Mouse (Mus musculus) spleen, postnatal 4 days (tissue): ENCODE measurements around the gene Tex33.

Experiments
- DNase-seq, 2 experiments: peaks; one replicate each; pipeline ENCODE4 v3.0.0; 2022; ENCODE audit warnings: low spot score in 2 of 2

The Tex33 gene

DNA sequence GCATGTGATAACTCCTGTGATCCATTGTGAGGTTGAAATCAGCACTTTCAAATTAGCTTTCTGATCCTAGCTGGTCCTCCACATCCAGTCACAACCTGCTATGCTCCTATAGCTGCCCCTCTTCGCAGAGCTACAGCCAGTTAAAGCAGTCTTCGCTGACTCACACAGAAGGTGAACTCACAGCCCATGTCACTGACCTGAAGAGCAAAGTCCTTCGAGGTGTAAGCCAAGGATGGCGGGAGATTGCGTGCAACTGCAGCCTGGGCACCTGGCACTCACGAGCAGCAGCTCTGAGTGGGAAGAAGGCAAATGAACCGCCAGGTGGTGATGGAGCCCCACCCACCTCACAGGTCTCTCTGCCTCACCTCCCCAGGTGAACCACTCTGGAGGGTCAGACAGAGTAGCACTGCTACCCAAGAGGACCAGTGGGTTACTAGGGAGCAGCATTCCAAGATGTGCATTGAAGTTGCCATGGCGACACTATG, at the start of gene Tex33:
Gene Tex33 (minus strand): TSS at position 435 of the 485 bp plus-strand sequence.
- no peak for DNase-seq

DNA sequence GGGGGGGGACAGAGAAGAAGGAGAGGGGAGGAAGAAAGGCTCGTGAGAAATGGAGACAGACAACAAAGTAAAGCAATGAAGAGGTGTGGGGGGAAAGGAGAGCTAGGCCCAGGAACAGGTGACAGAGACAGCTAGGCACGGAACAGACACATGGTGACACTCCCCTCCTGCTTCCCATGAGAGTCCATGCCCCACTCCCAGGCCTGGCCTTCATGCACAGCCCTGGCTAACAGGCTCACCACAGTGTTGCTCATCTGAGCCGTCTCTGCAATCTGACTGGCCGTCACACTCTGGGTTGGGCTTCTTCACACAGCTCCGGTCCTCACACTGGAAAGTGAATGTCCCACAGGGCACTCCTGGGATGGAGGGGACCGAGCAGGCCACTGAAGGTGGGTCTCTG, 48.1 kb upstream of the Tex33 start:
- no peak for DNase-seq

DNA sequence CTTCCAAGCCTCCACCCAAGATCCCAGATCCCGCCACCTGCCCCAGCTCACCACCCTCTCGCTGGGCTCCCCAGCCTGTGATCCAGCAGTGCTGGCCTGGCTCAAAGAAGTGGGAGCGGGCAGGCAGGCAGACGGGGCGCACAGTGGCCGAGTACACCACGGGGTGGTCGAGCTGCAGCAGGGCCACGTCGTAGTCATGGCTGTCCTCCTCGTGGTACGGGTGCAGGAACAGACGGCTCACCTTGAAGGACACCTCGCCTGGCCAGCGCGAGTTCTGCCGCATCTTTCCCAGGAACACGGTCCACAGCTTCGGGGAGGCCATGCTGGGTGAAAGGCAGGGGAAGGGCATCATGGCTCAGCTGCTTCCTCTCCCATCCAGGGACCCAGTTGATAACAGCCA, 46.5 kb upstream of the Tex33 start:
- DNase-seq: no peak

- DNase-seq: no peak
Measured at GRCm38 (mm10) chr15:78438973-78439372, 43.3 kb upstream of the Tex33 start.

GRCm38 (mm10) chr15:78438505-78438904, 42.8 kb upstream of the Tex33 start:
- no peak for DNase-seq

- no peak for DNase-seq
Measured at GRCm38 (mm10) chr15:78438018-78438394, 42.3 kb upstream of the Tex33 start.

DNA sequence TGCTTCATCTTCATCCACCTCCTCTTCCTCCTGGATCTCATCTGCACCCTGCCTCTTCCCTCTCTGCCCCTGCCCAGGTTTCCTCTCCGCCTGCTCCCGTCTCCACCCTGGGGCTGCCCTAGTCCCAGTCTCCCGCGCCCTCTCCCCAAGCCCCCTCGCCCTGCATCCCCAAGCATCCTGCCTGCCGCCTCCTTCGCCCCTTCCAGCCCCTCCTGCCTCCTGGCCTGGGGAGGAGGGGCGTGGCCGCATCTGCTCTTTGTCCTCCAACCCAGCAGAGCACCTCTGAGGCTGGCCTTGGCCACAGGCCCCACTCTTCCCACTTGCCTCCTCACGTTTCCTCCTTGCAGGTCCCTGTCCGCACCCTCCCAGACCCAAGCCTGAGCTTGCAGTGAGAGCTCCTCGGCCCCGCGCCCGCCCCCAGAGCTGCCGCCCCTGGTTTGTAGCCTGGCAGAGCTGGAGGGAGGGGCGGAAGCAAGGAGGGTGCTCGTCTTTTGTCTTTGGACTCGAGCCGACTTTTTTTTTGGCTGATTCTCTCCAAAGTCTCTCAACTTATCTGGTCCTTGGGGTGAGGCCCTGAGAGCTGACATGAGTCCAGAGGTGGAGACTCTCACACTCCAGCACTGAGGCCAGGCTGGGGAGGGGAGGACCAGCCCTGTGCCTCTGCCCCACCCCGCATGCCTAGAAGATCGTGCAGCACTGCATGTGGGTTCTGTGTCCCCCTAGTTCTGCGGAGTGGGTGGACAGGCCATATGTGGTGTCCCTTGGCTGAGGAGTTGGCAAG, 41.7 kb upstream of the Tex33 start:
- no peak for DNase-seq

DNA sequence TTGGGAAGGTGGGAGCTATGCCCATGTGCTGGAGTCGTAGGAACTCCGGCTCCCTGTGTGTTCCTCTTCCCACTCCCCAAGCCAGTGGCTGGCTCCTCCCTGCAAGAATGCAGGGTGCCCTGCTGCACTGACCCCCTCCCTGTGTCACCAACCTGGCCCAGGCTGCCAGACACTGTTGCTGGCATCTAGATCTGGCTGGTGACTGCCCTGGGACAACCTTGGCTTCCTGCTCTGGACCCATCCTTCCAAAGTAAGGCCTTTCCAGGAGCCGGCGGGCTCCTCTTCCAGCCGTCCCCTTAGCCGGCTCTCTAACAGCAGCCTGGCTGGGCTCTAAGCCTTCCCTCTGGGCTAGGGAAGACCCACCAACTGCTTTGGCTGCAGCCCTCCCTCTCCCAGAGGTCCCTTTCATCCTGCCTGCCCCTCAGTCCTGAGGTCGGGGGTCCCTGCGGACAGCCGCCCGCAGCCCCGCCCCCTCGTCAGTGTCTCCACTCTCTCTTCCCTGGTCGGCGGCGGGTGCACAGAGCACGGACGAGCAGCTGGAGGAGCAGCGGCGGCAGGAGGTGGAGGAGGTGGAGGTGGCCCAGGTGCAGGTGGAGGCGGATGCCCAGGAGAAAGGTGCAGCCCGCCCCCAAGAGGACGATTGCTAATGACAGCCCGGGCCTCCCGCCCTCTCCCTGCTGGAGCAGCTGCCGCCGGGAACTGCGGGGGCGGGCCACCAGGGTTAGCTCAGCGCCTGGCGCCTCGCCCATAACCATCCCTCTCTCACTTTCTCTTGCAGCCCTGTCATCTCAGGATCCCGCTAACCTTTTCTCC, 40.9 kb upstream of the Tex33 start:
- DNase-seq: peak in 1 of 2 experiments; percentile 50

GRCm38 (mm10) chr15:78435681-78436080, 40.0 kb upstream of the Tex33 start:
- DNase-seq: no peak

DNA sequence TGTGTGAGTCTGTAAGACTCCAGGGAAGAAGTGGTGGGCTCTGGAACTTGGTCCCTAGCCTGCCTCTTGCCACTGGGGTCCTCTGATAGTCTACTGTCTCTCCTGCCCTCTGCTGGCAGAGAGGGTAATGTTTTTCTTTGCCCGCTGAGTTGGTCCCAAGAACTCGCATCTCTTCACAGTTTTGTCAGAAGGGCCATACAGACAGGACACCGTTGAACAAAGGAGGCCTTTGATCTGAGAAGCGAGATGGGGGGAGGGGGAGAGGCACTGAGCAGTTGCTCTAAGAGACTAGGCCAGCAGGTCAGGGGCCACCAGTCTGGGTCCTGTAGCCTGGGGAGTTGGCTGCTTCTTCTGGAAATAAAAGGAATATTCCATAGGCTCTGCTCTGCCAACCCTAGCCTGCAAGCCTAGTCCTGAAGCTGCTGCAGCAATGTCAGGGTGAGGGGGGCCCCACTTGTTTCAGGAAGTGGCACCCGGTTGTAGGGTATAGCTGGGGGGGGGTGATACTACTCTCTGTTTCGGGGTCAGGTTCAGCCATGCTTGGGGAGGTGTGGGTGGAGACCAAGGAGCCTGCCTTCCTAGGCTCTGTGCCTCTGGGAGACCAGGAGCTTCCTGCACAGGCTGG, 39.3 kb upstream of the Tex33 start:
- DNase-seq: no peak

GRCm38 (mm10) chr15:78431541-78432121, 35.9 kb upstream of the Tex33 start:
- DNase-seq: no peak

GRCm38 (mm10) chr15:78430874-78431273, 35.2 kb upstream of the Tex33 start:
- DNase-seq: no peak

- no peak for DNase-seq
Measured at GRCm38 (mm10) chr15:78429871-78430622, 34.3 kb upstream of the Tex33 start.

GRCm38 (mm10) chr15:78429139-78429459, 33.4 kb upstream of the Tex33 start:
- no peak for DNase-seq

DNA sequence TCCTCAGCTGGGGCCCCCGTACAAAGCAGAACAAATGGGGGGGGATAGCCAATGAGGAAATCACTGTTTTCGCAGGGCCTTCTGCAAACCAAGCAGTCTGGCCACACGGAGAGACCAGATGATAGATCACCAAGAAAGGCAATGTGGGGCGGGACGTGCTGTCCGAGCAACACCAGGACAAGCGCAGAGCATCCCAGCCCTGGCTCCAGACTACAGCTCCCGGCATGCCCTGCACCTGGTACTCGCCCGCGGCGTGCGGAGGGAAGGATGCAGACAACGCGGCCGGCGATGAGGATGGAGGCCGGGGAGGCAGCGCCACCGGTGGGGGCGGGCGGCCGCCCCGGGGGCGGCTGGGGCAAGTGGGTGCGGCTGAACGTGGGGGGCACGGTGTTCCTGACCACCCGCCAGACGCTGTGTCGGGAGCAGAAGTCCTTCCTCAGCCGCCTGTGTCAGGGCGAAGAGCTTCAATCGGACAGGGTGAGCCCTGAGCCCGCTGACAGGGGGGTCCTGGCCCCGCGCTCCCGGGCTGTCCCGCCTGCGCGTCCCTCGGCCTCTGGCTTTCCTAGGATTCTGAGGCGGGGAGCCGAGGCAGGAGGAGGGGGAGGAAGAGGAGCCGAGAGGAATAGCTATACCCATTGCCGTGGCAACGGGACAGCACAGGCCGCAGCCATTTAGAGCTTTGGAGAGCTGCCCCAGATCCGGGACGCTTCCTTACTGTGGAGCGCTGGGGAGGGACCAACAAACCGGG, 32.9 kb upstream of the Tex33 start, which contains the start of gene Kctd17:
Gene Kctd17 (plus strand): TSS at position 174 of the 748 bp plus-strand sequence.
- DNase-seq: no peak

GRCm38 (mm10) chr15:78425230-78425629, 29.5 kb upstream of the Tex33 start:
- DNase-seq: no peak

DNA sequence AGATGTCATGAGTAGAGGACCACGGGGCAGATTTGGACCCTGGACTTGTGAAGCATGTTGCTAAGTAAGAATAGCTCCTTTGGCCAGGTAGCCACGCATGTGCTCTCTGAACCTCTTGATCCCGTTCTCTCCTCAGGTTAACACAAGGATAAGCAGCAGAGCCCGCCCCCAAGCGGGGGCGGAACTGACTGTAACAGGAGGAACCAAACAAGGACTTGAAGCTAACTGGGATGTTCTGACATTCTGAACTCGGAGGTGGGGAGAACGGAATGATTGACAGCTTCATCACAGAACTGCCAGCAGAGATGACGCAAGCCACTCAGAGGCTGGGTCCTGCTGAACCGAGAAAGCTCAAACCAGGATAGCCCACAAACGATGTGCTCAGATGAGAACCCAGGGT, 28.8 kb upstream of the Tex33 start:
- DNase-seq: no peak

DNA sequence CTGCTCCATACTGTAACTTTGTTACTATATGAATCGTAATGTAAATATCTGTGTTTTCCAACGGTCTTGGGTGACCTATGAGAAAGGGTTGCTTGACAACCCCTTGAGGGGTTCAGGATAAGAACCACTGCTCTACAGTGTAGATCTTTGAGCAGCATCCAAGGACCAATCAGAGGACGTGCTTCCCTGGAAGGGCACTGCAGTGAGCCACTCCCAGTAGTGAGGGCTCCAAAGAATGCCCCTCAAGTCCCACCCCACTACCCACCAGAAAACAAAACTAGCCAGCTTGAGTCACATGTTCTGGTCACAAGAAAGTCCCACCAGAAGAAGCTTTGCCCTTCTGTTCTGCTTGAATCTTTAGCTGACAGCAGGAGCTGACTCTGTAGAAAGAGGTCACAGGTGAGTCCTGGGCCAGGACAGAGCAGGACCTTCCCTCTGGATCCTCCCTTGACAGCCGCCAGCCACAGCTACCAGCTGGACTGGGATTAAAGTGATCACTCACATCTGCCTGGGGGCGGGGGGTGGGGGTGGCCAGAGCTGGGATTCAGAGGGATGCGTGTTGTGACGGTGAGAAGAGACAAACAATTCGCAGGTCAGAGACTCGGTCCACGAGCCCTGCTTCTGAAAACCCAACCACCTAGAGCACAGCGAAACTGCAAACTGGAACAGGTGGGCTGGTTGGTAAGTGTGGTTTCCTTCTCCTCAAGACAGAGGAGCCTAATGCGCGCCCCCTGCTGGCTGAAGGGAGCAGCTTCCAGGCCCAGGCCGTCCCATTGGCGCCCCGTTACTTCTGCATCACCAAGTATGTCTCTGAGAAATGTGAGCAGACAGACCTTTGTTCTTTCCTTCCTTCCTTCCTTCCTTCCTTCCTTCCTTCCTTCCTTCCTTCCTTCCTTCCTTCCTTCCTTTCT, 26.6 kb upstream of the Tex33 start:
- peak; percentile 87 to 96 for DNase-seq

GRCm38 (mm10) chr15:78420395-78420794, 24.7 kb upstream of the Tex33 start:
- DNase-seq: no peak

GRCm38 (mm10) chr15:78416937-78417336, 21.2 kb upstream of the Tex33 start:
- DNase-seq: no peak
